Mouse (Mus musculus) monocyte, adult 2 months (primary cell): Measurements from ENCODE around the gene Tmem56.
A peak's percentile ranks its signal among the peaks of the same experiment; 100 is the strongest.

ENCODE experiments used
- DNase-seq, 2 experiments: peaks; one replicate each; pipeline ENCODE4 v3.0.0; 2022; ENCODE audit warnings: low spot score in 2 of 2, low read depth in 1 of 2

Gene Tmem56

DNA sequence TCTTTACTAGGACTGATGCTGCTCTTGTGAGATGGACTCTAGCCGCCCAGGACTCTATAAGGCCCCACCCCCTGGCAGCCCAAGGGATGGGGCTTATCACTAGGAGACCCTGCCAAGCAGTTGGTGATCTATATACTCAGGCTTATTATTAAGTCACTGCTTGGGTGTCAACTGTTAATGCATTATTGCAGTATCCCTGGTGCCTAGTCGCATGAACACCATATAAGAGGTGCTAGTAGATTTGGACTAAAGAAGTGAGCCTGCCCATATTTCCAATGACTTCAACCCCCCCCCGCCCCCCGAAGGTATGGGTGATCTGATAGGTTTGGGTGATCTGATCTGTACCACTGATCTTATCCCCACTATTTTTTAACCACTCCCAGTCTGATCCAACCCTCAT, at the start of gene Tmem56:
Tmem56 (minus strand) TSS at position 101 of the 400 bp plus-strand sequence.
- no peak for DNase-seq

DNA sequence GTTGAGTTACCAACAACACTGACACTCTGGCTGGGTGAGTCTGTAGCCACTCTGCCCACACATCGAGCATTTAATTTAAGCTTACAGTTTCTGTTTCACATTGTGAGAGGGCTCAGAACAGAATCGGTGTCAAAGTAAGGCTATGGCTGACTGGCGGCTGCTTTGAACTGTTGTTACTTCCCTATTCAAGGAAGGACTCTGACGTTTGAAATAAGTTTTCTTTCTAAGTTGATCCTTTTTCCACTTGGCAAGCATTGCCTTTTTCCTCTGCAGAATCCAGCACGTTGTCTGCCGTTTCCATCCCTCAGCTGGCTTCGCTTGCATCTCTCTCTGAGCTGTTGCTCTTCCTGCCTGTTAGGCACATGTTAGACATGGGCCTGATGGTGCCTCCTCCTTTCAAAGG, 47.3 kb upstream of the Tmem56 start:
- DNase-seq = peak in 1 of 2 experiments; percentile 4

DNA sequence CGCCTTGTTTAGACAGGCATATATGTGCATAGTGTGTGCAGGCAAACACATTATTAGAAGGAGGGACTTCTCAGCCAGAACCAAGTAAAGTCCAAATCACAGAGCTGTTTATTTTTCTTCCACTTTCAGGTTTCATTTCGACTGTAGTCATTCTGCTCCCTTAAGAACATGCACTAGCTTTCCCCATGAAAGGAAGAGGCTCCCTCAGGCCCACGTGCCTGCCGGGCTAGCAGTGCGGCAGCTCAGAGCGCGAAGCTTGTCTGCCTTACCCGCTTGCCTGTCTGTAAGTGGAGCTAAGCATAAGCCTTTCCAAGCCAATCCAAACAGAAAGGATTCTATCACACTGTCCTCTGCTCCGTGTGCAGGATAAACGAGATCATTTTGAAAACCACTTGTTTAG, 46.7 kb upstream of the Tmem56 start:
- DNase-seq = no peak

DNA sequence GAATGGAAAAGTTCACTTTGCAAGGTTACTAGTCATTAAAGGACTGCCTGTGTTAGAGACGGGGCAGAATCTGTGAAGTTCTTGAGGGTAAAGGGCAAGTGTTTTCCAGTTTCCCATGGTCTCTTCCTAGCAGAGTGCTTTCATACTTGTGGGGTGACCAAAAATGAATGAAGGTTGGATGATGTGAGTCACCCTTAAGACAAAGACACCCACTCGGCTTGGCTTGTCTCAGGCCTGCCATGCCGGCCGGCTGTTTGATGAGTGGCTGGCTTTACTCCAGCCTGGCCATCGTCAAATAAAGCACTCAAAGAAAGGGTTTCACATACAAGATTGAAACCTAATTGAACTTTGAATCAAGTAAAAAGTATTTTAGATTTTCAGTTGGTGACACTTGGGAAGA, 44.5 kb upstream of the Tmem56 start:
- DNase-seq = no peak

DNA sequence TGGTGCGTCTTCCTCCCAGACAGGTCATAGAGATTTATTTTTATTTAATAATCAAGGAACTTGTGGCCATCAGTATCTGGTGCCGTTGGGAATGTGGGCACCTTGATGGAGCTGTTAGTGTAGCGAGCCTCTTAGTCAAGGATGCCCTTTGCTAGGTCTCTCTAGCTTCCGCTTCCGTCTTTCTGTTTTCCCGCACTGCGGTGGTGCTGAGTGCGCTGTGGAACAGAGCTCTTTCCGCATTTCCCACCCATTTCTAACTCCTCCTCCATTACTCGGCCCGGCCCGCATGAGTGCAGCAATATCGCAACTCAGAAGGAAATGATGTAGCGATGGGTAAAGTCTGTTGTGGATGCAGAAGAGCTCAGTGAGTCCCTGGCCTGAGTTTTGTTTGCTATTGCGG, 40.5 kb upstream of the Tmem56 start:
- DNase-seq = no peak

DNA sequence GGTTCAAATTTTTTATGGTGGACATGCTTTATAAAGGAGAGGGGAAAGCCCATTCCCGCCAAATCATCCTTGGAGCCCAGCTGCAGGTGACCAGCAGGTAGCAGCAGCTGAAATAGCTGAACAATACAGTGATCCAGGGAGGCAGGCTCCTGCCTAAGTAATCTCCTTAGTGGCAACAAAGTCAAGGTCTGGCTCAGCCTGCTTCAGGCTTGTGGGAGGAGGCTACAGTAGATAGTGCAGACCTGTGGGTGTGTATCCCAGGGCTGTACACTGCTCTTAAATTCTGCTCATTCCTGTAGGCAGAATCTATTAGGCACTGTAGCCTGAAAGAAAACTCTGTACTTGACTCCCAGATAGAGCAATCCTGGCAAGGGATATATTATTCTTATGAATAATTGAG, 38.0 kb upstream of the Tmem56 start:
- DNase-seq = no peak

GRCm38 (mm10) chr3:121319906-121320305, 37.0 kb upstream of the Tmem56 start:
- no peak for DNase-seq

DNA sequence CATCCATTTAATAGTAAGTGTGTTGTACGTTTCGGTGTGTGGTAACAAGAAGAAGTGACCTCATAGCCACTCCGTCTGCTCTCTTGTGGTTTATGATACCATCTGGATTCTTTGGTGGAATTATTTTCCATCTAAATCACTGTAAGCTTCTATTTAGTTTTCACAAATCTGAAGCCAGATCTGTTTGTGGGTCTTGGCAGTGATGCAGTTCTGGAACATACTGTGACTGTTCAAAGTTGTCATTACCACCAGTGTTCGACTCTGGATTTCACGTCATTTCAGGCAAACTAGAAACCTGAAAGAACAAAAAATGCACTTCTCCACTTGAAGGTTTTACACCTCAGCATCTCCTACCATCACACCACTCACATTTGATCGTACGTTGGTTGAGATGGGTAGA, 32.6 kb upstream of the Tmem56 start:
- DNase-seq = no peak

- DNase-seq = no peak
Measured at GRCm38 (mm10) chr3:121314149-121314548, 31.3 kb upstream of the Tmem56 start.

GRCm38 (mm10) chr3:121312979-121313378, 30.1 kb upstream of the Tmem56 start:
- no peak for DNase-seq

DNA sequence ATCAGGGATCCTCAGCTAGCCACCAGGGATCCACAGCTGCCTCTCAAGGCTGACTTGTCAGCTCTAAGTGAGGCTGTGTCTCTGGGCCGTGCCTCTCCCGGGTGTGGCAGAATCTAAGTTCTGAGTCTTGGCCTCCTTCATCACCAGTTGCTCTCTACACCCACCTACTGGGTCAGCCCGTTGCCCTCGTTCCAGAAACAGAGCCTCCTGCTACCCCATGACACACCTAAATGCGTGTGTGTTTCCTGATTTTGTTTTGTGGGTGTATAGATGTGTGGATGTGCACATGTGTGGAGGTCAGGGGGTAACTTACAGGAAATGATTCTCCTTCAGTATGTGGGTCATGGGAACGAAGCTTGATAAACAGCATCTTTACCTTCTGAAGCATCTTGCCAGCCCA, 29.5 kb upstream of the Tmem56 start:
- no peak for DNase-seq

DNA sequence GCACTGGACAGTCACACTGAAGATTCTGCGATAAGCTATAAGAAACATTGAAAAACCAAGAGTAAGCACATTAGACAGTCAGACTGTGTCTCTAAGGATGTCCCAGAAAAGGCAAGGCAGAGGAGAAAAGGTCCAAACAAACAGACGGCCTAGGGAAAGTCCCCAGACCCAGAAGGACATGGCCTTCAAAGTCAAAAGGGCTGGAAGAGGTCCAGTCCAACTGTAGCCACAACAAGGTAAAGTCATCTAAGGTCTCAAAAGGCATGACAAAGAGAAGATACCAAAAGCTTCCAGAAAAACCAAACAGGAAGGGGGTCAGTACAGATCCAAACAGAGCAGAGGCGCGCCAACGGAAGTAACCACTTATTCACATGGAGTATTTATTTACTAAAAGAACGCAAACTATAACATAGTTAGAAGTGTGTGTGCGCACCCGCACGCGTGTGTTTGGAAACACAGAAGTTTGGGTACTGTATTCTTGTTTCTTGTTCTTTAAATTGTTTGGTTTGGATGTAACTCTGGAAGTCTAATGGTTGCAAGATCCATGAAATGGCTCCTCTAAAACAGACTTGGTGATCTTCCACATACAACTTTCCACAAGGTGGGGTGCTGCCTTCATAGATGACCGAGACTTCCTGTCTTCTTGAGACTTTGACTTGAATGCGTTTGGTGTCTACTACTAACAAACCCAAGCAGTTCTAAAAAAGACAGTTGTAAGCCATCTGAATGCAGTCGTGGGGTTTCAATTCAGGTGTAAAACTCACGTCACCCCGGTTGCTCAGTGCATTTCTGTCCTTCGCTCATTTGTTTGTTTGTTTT, 27.2 kb upstream of the Tmem56 start:
- DNase-seq = no peak

DNA sequence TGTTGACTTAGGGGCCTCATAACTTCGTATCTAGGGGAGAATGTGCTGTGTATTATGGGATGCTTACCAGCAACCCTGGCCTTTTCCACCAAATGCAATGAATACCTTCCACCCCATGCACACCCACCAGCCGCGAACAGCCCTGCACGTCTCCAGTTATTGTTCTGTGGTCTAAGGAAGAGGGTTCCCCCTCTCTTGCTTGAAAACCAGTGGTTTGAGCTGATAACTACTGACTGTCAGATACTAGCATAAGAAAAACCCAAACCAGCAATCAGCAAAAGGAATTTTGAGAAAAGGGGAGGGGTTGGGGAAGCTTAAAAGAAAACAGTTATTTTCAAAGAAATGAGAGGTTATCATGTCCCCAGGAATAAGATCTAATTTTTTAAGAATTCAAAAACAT, 26.5 kb upstream of the Tmem56 start:
- no peak for DNase-seq

GRCm38 (mm10) chr3:121308935-121309334, 26.0 kb upstream of the Tmem56 start:
- DNase-seq = no peak

DNA sequence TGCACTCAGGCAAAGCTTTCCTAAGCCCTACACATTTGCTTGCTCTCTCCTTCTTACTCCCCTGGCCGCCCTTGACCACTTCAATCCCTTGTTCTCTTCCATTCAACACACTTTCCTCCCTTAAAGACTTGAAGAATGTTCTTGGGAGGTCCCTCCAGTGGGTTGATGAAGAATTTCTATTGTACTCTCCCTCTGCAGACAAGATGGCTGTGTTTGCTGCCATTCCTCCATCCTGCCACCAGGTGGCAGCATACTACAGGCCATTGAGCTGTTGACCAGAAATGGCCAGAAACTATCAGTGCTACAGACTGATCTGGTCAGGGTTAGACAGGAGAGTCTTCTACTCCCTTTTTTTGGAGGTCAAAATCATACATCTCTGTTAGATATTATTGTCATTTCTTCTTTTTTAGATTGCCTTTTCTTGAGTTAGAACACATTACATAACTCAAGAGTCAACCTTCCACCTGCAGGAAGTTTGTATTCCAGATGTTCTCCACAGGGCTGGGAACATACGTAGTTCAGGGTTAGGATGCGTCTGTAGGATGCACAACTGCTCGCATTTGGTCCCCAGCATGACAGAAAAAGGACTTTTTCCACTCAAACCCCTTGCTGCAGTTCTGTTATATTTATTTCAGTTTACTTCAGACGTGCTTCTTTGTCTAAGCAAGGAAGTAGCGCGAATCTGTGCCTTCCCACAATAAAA, 24.8 kb upstream of the Tmem56 start:
- DNase-seq = peak; percentile 18 to 44

GRCm38 (mm10) chr3:121306641-121307040, 23.7 kb upstream of the Tmem56 start:
- DNase-seq = no peak

DNA sequence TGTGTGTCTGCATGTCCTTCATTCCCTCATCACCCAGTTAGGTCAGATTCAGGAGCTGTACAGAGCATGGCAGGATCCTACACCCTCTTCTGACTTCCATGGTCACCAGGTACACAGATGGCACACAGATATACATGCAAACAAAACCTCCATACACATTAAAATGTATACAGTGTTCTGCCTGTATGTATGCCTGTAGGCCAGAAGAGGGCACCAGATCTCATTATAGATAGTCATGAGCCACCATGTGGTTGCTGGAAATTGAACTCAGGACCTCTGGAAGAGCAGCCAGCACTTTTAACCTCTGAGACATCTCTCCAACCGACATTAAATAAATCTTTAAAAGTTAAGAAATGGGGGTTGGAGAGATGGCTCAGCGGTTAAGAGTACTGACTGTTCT, 11.3 kb upstream of the Tmem56 start:
- no peak for DNase-seq

- DNase-seq = peak; percentile 93 to 97
Measured at GRCm38 (mm10) chr3:121291560-121292258, 8.8 kb upstream of the Tmem56 start, which contains the start of gene Alg14. Alg14 (plus strand) TSS chr3:121291773.

DNA sequence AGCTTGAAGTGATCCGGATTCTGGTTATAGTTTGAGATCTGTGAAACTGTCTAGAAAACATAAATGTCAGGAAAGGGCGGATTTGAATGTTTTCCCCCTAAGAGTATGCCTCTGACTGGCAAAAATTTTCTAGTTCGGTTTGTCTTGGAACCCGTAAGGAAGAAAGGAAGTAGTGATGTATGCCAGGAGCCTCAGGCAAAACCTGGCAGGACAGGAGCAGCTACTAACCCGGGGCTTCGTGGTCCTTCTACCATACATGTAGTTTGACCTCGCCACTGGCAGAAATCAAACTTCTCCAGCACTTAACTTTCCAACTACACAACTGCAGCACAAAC, 8.3 kb upstream of the Tmem56 start:
- no peak for DNase-seq

- DNase-seq = no peak
Measured at GRCm38 (mm10) chr3:121290681-121291080, 7.8 kb upstream of the Tmem56 start.

DNA sequence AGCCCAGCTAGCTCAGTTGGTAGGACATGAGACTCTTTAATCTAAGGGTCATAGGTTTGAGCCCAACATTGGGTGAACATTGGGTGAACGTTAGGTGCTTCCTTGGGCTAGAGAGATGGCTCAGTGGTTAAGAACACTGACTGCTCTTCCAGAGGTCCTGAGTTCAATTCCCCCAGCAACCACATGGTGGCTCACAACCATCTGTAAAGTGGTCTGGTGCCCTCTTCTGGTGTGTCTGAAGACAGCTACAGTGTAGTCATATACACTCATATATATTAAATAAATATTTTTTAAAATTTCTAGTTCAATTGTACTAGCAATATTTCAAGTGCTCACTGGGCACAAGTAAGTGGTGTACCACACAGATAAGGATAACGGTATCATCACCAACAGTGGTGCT, 4.3 kb upstream of the Tmem56 start:
- DNase-seq = no peak

GRCm38 (mm10) chr3:121285219-121285618, 2.3 kb upstream of the Tmem56 start:
- DNase-seq = no peak
